In genomic region chr6:148944344-148944766, GRCm38 (mm10) we compare ENCODE assay signal across 8 mouse cellular contexts. TPM values are rescaled to one million over a fixed set of nuclear protein-coding genes. Genes with fewer than 3 reads are reported as not detected.
DNase-seq lines count a peak whose midpoint lies in the region; ATAC-seq and TF ChIP-seq lines count a peak whose summit lies in the region.

No protein-coding gene starts in this region.

- H3K4me1 ChIP-seq in heart, embryonic 15.5 days (replicated peaks), result peaks cover 7% of the 10 kb centered on the region
- H3K4me1 ChIP-seq in CH12.LX (ENCODE audit: control insufficient read depth in 1 of 2, insufficient read depth in 2 of 2), result peaks cover 4 to 37% of the 10 kb centered on the region in 2 experiments; a peak in 3 of 4 replicates
- H3K4me1 ChIP-seq in forebrain, embryonic 11.5 days (replicated peaks; ENCODE audit: control insufficient read depth, insufficient read depth, low read length), result peaks cover 7% of the 10 kb centered on the region; the same call in 1 of the 2 replicates
- H3K4me1 ChIP-seq in liver, embryonic 14.5 days (replicated peaks; ENCODE audit: control insufficient read depth in 2 of 2, insufficient read depth in 2 of 2, low read length in 1 of 2), result peaks cover 5 to 17% of the 10 kb centered on the region in 2 experiments; a peak in 3 of 4 replicates

- intact Hi-C loops in left cerebral cortex, postnatal 25 days (cut with DNase I), result loop anchor here (5.0 kb wide), 1 partner anchor 178 kb away; no protein-coding TSS in a partner anchor
- intact Hi-C loops in gastrocnemius, postnatal 14 days (cut with DNase I; ENCODE audit: low total_unique reads), result no loop called here

- peak overlapping the region; percentile 81 for H3K4me2 ChIP-seq in heart, embryonic 15.5 days
- peak overlapping the region; percentile 87 for H3K4me2 ChIP-seq in CH12.LX (ENCODE audit: insufficient read depth, low read depth, poor library complexity, severe bottlenecking)
- H3K4me2 ChIP-seq in forebrain, embryonic 11.5 days (ENCODE audit: low read depth, low read length, severe bottlenecking), result peak overlapping the region; percentile 63
- peak overlapping the region; percentile 99 for H3K4me2 ChIP-seq in liver, embryonic 14.5 days (ENCODE audit: low read depth)

- no peak for TF ChIP-seq EP300 in CH12.LX (IDR thresholded peaks at IDR 0.05; ENCODE audit: low read length)
- TF ChIP-seq EP300 in liver, embryonic 14.5 days (IDR thresholded peaks at IDR 0.05; ENCODE audit: low read depth), result no peak

- H3K9me3 ChIP-seq in heart, embryonic 15.5 days (replicated peaks), result no peaks in the 10 kb centered on the region
- no peaks in the 10 kb centered on the region for H3K9me3 ChIP-seq in CH12.LX (replicated peaks; ENCODE audit: low read length)
- H3K9me3 ChIP-seq in forebrain, embryonic 11.5 days (ENCODE audit: control insufficient read depth, low read length), result no peaks in the 10 kb centered on the region
- no peaks in the 10 kb centered on the region for H3K9me3 ChIP-seq in liver, embryonic 14.5 days (ENCODE audit: control insufficient read depth, low read length)

- H3K27me3 ChIP-seq in heart, embryonic 15.5 days, result no peaks in the 10 kb centered on the region
- no peaks in the 10 kb centered on the region for H3K27me3 ChIP-seq in CH12.LX (replicated peaks)
- no peaks in the 10 kb centered on the region for H3K27me3 ChIP-seq in forebrain, embryonic 11.5 days (ENCODE audit: control insufficient read depth, insufficient read depth, low read length)
- H3K27me3 ChIP-seq in liver, embryonic 14.5 days (ENCODE audit: control insufficient read depth, insufficient read depth, low read length), result no peaks in the 10 kb centered on the region

- in situ Hi-C loops in CH12.LX (cut with MboI; ENCODE audit: low pct_ligation_motif_present, low pct_unique_long_range_greater_than_20kb, low sequenced_read_pairs), result loop anchor here (25.0 kb wide), 1 partner anchor 168 kb away; the partner anchor contains the start of gene Dennd5b

- peak overlapping the region; percentile 75 for H3K4me3 ChIP-seq in heart, embryonic 15.5 days
- peak overlapping the region; percentile 94 to 98 (median 95) for H3K4me3 ChIP-seq in CH12.LX (replicated peaks in 1 of 3; ENCODE audit: low read depth in 2 of 3, low read length in 2 of 3, poor library complexity in 1 of 3)
- H3K4me3 ChIP-seq in forebrain, embryonic 11.5 days (ENCODE audit: low read depth, low read length), result peak overlapping the region; percentile 95
- H3K4me3 ChIP-seq in liver, embryonic 14.5 days (ENCODE audit: insufficient read depth in 1 of 2, low read depth in 2 of 2, low read length in 2 of 2), result peak overlapping the region; percentile 87 to 88

- H3K79me2 ChIP-seq in CH12.LX (replicated peaks; ENCODE audit: control insufficient read depth, extremely low read depth, insufficient read depth, poor library complexity, severe bottlenecking), result peaks cover 58% of the 10 kb centered on the region

- ATAC-seq in heart, embryonic 15.5 days (replicated peaks; ENCODE audit: insufficient number of reproducible peaks, insufficient read depth, low FRiP score, low read depth), result no peak
- no peak; the same call in 1 of the 2 replicates for ATAC-seq in forebrain, embryonic 11.5 days (replicated peaks; ENCODE audit: low FRiP score)
- no peak; the same call in 1 of the 2 replicates for ATAC-seq in liver, embryonic 14.5 days (ENCODE audit: insufficient read depth)

- H3K27ac ChIP-seq in heart, embryonic 15.5 days, result peak overlapping the region; percentile 92
- peak overlapping the region; percentile 73; the same call in 1 of the 2 replicates for H3K27ac ChIP-seq in CH12.LX (ENCODE audit: insufficient read depth, low read depth)
- peak overlapping the region; percentile 91 for H3K27ac ChIP-seq in forebrain, embryonic 11.5 days (ENCODE audit: low read depth, low read length)
- peak overlapping the region; percentile 54 for H3K27ac ChIP-seq in liver, embryonic 14.5 days

- no peak for TF ChIP-seq POLR2A in CH12.LX (IDR thresholded peaks at IDR 0.05; ENCODE audit: low read depth, low read length)

- H3K36me3 ChIP-seq in heart, embryonic 15.5 days, result no peaks in the 10 kb centered on the region
- peaks cover 0 to 20% of the 10 kb centered on the region in 2 experiments for H3K36me3 ChIP-seq in CH12.LX (replicated peaks in 1 of 2; ENCODE audit: control insufficient read depth in 1 of 2, insufficient read depth in 1 of 2, low read length in 1 of 2)
- no peaks in the 10 kb centered on the region; the same call in 1 of the 2 replicates for H3K36me3 ChIP-seq in forebrain, embryonic 11.5 days (ENCODE audit: control insufficient read depth, insufficient read depth, low read length)
- H3K36me3 ChIP-seq in liver, embryonic 14.5 days (replicated peaks; ENCODE audit: control insufficient read depth, insufficient read depth, low read depth), result peaks cover 2% of the 10 kb centered on the region

- dilution Hi-C loops in CH12.LX (cut with MboI; ENCODE audit: extremely low pct_ligation_motif_present, extremely low pct_unique_long_range_greater_than_20kb, low sequenced_read_pairs), result no loop called here

- under 1% methylated on average over 30 of the region's 30 CpGs for whole genome bisulfite sequencing in heart, embryonic 15.5 days
- WGBS in forebrain, embryonic 11.5 days, result under 1% methylated on average over 30 of the region's 30 CpGs
- WGBS in liver, embryonic 14.5 days (ENCODE audit: insufficient replicate concordance), result under 1% methylated on average over 29 of the region's 30 CpGs

- no peak for TF ChIP-seq RAD21 in CH12.LX (IDR thresholded peaks at IDR 0.05; ENCODE audit: low read depth, low read length)

- TF ChIP-seq CTCF in CH12.LX (conservative IDR thresholded peaks at IDR 0.05 in 1 of 2, IDR thresholded peaks at IDR 0.05 in 1 of 2; ENCODE audit: low read depth in 2 of 2, low read length in 2 of 2), result no peak
- TF ChIP-seq CTCF in liver, embryonic 14.5 days (IDR thresholded peaks at IDR 0.05; ENCODE audit: low read depth), result no peak

- H3K9ac ChIP-seq in heart, embryonic 15.5 days, result peak overlapping the region; percentile 81
- peak overlapping the region; percentile 91 for H3K9ac ChIP-seq in CH12.LX (ENCODE audit: insufficient read depth, low read depth)
- peak overlapping the region; percentile 99 for H3K9ac ChIP-seq in forebrain, embryonic 11.5 days (ENCODE audit: low read length)
- peak overlapping the region; percentile 93 for H3K9ac ChIP-seq in liver, embryonic 14.5 days (replicated peaks)

- DNase-seq in heart, adult 9 months (ENCODE audit: low spot score in 2 of 2), result no peak
- no peak for DNase-seq in CH12.LX (ENCODE audit: extremely low read depth)
- DNase-seq in forebrain, embryonic 11.5 days (ENCODE audit: low spot score), result no peak
- DNase-seq in liver, embryonic 14.5 days (ENCODE audit: low read depth in 3 of 3, low spot score in 3 of 3), result no peak
- DNase-seq in left cerebral cortex, postnatal 25 days (ENCODE audit: low spot score in 2 of 2), result no peak
- DNase-seq in left cerebral cortex, adult 8-10 months (ENCODE audit: low spot score in 2 of 2), result no peak
- DNase-seq in gastrocnemius, postnatal 14 days, result no peak

TF ChIP-seq in CH12.LX, 34 proteins besides CTCF, POLR2A, EP300 and RAD21:
- TF ChIP-seq CHD2 (IDR thresholded peaks at IDR 0.05; ENCODE audit: low read length), result no peak
- no peak for TF ChIP-seq ZMIZ1 (IDR thresholded peaks at IDR 0.05; ENCODE audit: low read depth, low read length)
- TF ChIP-seq MXI1 (IDR thresholded peaks at IDR 0.05; ENCODE audit: low read depth, low read length), result peak; percentile 59; the same call in 1 of the 2 replicates
- TF ChIP-seq SMC3 (IDR thresholded peaks at IDR 0.05; ENCODE audit: low read depth, low read length), result no peak
- TF ChIP-seq MYC (IDR thresholded peaks at IDR 0.05; ENCODE audit: low read depth, low read length), result peak; percentile 14; the same call in 1 of the 2 replicates
- TF ChIP-seq JUND (conservative IDR thresholded peaks at IDR 0.05; ENCODE audit: low read depth, low read length), result no peak
- no peak for TF ChIP-seq IRF4 (IDR thresholded peaks at IDR 0.05; ENCODE audit: low read depth, low read length)
- TF ChIP-seq HCFC1 (IDR thresholded peaks at IDR 0.05; ENCODE audit: low read depth, low read length), result no peak
- TF ChIP-seq GABPA (IDR thresholded peaks at IDR 0.05; ENCODE audit: insufficient replicate concordance, low read depth, low read length), result no peak
- no peak for TF ChIP-seq E2F4 (IDR thresholded peaks at IDR 0.05; ENCODE audit: insufficient replicate concordance, low read depth, low read length)
- no peak for TF ChIP-seq ELF1 (IDR thresholded peaks at IDR 0.05; ENCODE audit: low read depth, low read length)
- TF ChIP-seq ZKSCAN1 (IDR thresholded peaks at IDR 0.05; ENCODE audit: borderline replicate concordance, low read depth, low read length), result no peak

RNA-seq across cellular contexts. Expression of gene Sinhcaf, which starts 1.9 kb away (rescaled TPM):
- 44.6 and 54.0 TPM in 2 replicates for polyA plus RNA-seq in heart, embryonic 15.5 days (2015; fragmentation: Nextera tagmentation; extraction: Ambion mirVana)
- total RNA-seq in CH12.LX (2012; rRNA removed), result 57.5 and 66.6 TPM in 2 replicates
- total RNA-seq in CH12.LX (2014; rRNA removed), result 140 and 146 TPM in 2 replicates
- 64.7 and 82.3 TPM in 2 replicates for polyA plus RNA-seq in CH12.LX (2012; ENCODE audit: insufficient read length, low read depth)
- polyA plus RNA-seq in forebrain, embryonic 11.5 days (2014; fragmentation: Nextera tagmentation; extraction: Ambion mirVana), result 292 and 305 TPM in 2 replicates
- polyA plus RNA-seq in liver, embryonic 14.5 days (2012; rRNA removed), result 5.1 and 7.5 TPM in 2 replicates
- 15.1 and 16.6 TPM in 2 replicates for polyA plus RNA-seq in liver, embryonic 14.5 days (2014; fragmentation: Nextera tagmentation; extraction: Ambion mirVana)
- total RNA-seq in left cerebral cortex, postnatal 25 days (2021), result 1 to 10 TPM; 3.1 to 3.8 TPM
- 1 to 10 TPM; 2.3 to 4.3 (median 3.4) TPM for total RNA-seq in left cerebral cortex, adult 8-10 months (2022)
- total RNA-seq in gastrocnemius, postnatal 14 days (2021), result 1 to 10 TPM; 2.5 to 2.9 TPM

RNA-seq across cellular contexts. Expression of gene Caprin2, which starts 48.3 kb away (rescaled TPM):
- polyA plus RNA-seq in heart, embryonic 15.5 days (2015; fragmentation: Nextera tagmentation; extraction: Ambion mirVana), result 10.7 and 12.7 TPM in 2 replicates
- 0.92 and 0.93 TPM in 2 replicates for total RNA-seq in CH12.LX (2012; rRNA removed)
- total RNA-seq in CH12.LX (2014; rRNA removed), result 2.0 TPM in 2 replicates
- polyA plus RNA-seq in CH12.LX (2012; ENCODE audit: insufficient read length, low read depth), result 2.9 and 3.2 TPM in 2 replicates
- polyA plus RNA-seq in forebrain, embryonic 11.5 days (2014; fragmentation: Nextera tagmentation; extraction: Ambion mirVana), result 14.1 and 15.8 TPM in 2 replicates
- 6.4 and 8.0 TPM in 2 replicates for polyA plus RNA-seq in liver, embryonic 14.5 days (2012; rRNA removed)
- polyA plus RNA-seq in liver, embryonic 14.5 days (2014; fragmentation: Nextera tagmentation; extraction: Ambion mirVana), result 3.1 and 4.5 TPM in 2 replicates
- total RNA-seq in left cerebral cortex, postnatal 25 days (2021), result 1 to 10 TPM; 6.3 to 7.5 TPM
- 10 to 100 TPM in 1 of 4 experiments, 1 to 10 TPM in 3; 8.0 to 12.0 (median 9.2) TPM for total RNA-seq in left cerebral cortex, adult 8-10 months (2022)
- 10 to 100 TPM in 1 of 2 experiments, 1 to 10 TPM in 1; 7.9 to 12.6 TPM for total RNA-seq in gastrocnemius, postnatal 14 days (2021)

Comparison
In these comparisons a context has a peak if more than half of its experiments do, and no peak if none do; other contexts are left out.
1. RNA of gene Sinhcaf, which starts 1.9 kb away (total RNA-seq): 57.5 to 146 TPM in CH12.LX; 3.1 to 3.8 TPM in left cerebral cortex, postnatal 25 days, 2.3 to 4.3 TPM in left cerebral cortex, adult 8-10 months and 2.5 to 2.9 TPM in gastrocnemius, postnatal 14 days; every median in the first group is over 10 times any median in the second.
2. Peak in every context shown above with its lines, with median percentiles within 50 percentile points of each other: H3K27ac ChIP-seq, H3K4me2 ChIP-seq, H3K4me3 ChIP-seq and H3K9ac ChIP-seq.